Mouse (Mus musculus): ENCODE measurements around the gene Serpinb3a. TPM values are rescaled to one million over a fixed set of nuclear protein-coding genes. Genes with fewer than 3 reads are reported as not detected.

Serpinb3a gene
- polyA plus RNA-seq, 1 experiment from 2014 or later = not detected

Other genes with a start within 250 kb of the Serpinb3a start
- gene Serpinb5, start 191.1 kb downstream of the Serpinb3a start, polyA plus RNA-seq (2014; fragmentation: Nextera tagmentation; extraction: Ambion mirVana) = 0.19 TPM in 1 of 2 replicates, not detected in the other
- gene Serpinb12, start 117.9 kb downstream of the Serpinb3a start, polyA plus RNA-seq (2014; fragmentation: Nextera tagmentation; extraction: Ambion mirVana) = 0.12 TPM in 1 of 2 replicates, not detected in the other
- gene Serpinb13, start 71.3 kb downstream of the Serpinb3a start, polyA plus RNA-seq (2014; fragmentation: Nextera tagmentation; extraction: Ambion mirVana) = not detected in 2 replicates
- gene Serpinb3d, start 31.2 kb upstream of the Serpinb3a start, polyA plus RNA-seq (2014; fragmentation: Nextera tagmentation; extraction: Ambion mirVana) = not detected in 2 replicates
- not detected in 2 replicates for gene Serpinb3b, start 226.1 kb upstream of the Serpinb3a start, polyA plus RNA-seq (2014; fragmentation: Nextera tagmentation; extraction: Ambion mirVana)
- not detected in 2 replicates for gene Serpinb3c, start 226.1 kb upstream of the Serpinb3a start, polyA plus RNA-seq (2014; fragmentation: Nextera tagmentation; extraction: Ambion mirVana)

Data from hindbrain, embryonic 14.5 days (tissue).